Mouse (Mus musculus): ENCODE data around the gene Gm10340.
"Not testable (repeated sequence)": the region's sequence is repeated elsewhere in the genome, so short reads cannot be mapped to it uniquely, and the experiment has no call there.

Gene Gm10340

GRCm38 (mm10) chr14:3133697-3134096 is at the start of gene Gm10340:
TSS of gene Gm10340 (plus strand) at chr14:3133997.
- DNase-seq (ENCODE audit: low read depth) = not testable (repeated sequence)

GRCm38 (mm10) chr14:3116051-3116450 is 17.7 kb upstream of the Gm10340 start:
- DNase-seq (ENCODE audit: low read depth) = not testable (repeated sequence)

DNA sequence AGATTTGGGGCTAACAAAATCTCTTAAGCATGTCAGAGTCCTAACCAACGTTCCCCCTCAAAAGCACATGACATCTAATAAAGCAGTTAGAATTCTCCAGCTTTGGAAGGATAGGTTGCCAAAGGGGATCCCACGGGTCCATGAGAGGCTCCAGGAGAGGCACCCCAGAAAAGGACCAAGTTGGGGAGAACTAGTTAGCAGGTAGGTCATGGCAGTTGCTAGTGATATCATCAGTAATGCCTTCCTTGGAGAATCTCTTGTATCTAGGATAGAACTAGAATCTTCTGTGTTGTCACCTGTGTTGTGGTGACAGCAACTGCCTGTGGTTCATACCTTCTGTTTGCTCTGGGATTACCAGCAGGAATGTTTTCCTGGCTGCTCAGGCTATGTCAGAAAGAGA is 54.2 kb downstream of the Gm10340 start, which contains the start of gene Gm5795:
Gene Gm5795, plus strand, starts transcription at position 301 of the 400 bp plus-strand sequence.
- not testable (repeated sequence) for DNase-seq (ENCODE audit: low read depth)

Measured in induced T-regulatory cell, adult 2 months (primary cell).